Mouse (Mus musculus) mouse trophoblast stem cell (cell line): Measurements from ENCODE around the gene Usp37.
"Not testable (repeated sequence)": the region's sequence is repeated elsewhere in the genome, so short reads cannot be mapped to it uniquely, and the experiment has no call there.

Experiments
- in situ Hi-C, 2 experiments: fragments of 300-500 bp; cut with MseI, MboI; formaldehyde crosslinking; loops; 2 replicates in 1 of 2; 3 replicates in 1 of 2; pipeline ENCODE4 v1.15.1; 2025

Usp37 gene

DNA sequence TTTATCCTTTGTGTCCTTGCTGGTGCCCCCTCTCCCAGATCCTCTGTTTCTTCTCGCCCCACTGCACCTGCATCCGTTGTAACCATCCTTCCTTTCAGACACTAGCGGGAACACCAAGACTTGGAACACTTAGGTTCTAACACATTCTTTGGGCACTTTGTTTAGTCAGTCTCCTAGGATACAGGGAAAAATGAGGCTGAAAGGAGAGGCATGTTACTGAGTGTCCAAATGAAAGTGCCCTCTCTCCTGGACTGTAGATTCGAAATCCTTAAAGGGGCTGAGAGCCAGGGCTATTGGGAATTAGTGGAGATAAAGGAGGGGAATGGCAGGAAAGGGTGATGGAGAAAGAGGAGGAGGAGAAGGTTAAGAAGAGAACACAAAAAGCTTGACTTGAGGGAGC is at the start of gene Usp37:
TSS of gene Usp37 (minus strand) at position 101 of the 400 bp plus-strand sequence.
- in situ Hi-C loops: no loop called here

DNA sequence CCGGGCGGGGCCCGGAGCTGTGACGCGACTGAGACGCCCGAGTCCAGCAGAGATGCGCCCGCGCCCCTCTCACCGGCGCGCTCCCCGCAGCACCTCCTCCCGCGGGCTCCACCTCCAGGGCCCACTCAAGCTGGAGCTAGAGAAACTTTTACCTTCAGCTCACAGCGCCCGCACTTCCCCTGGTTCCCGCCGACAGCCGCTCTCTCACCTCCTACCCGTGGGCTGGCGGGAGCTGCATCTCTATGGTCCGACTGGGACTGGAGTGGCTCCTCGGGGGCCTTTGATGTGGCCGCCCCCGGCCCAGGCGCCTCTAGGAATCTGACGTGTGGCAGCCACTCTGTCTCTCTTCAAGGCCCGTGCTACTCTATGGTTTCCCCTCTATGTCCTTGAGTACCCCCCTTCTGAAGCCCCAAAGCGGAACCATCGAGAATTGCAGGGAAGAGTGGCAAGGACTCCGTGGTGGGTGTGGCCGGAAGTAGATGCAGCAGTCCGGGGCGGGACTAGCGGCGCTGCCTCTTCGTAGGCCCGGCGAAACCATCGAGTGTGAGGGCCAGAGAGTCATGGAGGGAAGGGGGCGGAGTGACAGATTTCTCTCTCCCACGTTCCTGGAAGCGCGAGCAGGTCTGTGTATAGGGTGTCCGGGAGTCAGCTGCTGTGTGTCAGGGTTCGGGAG is 43.8 kb upstream of the Usp37 start, which contains the start of the genes Zfp142 and Bcs1l:
TSS of gene Zfp142 (minus strand) at position 474 of the 673 bp plus-strand sequence.
TSS of gene Bcs1l (plus strand) at position 517 of the 673 bp plus-strand sequence.
- in situ Hi-C loops: no loop called here

DNA sequence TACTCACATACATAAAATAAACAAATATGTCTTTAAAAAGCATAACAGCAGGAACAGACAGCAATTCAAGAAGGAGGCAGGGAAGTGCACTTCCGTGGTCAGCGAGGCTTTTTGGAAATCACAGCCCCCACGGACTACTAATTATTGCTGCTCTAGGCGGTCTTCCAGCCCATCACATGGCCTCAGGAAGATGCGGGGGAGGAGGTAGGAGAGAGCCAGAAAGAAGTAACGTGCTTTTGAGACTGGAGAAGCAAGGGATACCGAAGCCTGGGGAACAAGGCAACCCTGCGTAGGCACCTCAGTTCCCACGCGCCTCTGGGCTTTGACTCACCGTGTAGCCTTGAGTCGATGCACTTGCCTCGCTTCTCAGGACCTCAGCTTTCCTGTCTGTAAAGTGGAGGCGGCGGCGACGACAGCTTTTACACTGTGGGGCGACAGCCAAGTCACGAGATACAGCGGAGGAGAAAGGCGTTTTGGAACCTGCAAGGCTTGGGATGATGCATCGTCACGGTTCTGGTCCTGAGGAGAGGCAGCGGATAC is 43.2 kb upstream of the Usp37 start:
- in situ Hi-C loops: no loop called here

DNA sequence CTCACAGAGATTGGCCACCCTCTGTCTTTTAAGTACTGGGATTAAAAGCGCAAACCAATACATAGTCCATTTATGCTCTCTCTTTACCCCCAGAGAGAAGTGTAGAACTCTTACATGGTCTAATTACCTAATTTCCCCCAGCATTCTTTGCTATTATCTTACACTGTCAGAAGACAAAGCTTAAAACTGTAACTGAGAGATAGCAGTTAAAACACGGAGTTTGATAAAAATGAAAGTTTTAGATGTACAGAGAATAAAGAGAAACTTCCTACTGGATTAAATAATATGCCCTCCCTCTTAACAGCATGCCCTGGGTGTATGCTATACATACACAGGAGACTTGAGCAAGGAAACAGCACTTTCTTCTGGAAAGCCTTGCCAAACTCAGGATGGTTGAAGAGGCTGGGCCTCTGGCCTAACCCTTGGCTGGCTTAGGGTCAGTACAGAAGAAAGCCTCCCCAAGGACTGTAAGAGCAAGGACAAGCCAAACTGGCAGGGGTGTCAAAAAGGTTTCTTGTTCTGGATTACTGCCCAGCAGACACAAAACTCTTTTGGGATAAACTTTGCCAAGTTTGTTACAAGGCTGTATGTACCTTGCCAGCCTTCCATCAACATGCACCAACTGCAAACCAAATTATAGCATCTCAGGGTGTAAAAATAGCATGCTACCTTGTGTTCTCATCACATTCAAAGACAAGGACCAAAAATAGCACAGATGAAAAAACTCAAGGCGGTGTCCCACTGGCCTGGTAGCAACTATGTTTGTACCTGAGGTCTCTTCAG is 40.7 kb upstream of the Usp37 start:
- in situ Hi-C loops: no loop called here

DNA sequence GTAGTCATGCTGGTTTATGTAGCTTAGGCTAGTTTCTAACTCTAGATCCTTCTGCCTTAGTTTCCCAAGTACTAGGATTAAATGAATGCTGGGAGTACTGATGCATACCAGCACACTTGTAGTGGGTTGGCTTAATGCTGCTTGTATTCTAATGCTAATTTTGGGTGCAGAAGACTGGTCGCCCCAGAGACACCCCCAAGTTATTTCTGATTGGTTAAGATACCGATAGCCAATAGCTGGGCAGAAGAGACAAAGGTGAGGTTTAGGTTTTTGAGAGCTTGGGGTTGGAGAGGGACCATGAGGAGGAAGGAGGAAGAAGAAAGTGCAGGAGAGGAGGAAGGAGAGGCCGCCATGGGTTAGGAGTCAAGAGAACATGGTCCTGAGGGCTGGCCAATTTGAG is 38.5 kb upstream of the Usp37 start:
- in situ Hi-C loops: no loop called here

DNA sequence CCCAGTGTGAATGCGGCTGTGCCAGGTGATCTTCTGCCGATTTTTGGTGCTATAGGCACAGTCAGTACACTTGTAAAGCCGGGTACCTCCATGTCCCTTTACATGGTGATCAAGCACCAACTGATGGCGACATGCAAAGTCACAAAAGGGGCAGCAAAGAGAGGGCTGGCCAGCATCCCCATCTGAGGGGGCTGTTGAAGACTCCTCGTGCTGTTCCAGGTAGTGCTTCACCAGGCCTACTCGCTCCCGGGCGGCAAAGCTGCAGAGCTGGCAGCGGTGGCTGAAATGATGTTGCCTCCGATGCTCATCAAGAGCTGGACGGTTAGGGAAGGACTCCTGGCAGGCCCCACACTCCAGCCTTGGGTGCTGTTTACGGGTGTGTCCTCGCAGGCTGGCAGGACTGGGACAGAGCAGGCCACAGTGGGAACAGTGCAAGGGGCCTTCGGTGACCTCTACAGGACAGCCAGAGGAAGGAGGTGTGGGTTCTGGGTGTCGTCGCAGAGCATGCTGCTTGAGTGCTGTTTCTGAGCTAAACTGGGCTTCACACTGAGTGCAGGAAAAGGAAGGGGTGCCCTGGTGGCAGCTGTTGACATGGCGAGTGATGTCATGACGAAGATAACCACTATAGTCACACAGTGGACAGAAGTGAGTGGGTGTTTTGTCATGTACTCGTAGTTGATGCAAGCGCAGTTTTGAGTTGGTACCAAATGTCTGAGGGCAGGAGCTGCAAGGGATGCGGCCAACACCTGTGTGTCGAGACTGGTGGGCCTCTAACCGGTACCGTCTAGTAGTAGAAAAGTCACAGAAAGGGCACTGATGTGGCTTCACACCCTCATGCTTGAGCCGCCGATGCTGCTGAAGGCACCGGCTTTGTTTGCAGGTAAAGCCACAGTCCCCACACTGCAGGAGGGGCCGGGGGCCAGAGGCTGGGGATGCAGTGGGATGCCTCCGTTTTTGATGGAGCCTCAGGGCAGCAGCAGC is 25.9 kb upstream of the Usp37 start:
- in situ Hi-C loops: no loop called here

DNA sequence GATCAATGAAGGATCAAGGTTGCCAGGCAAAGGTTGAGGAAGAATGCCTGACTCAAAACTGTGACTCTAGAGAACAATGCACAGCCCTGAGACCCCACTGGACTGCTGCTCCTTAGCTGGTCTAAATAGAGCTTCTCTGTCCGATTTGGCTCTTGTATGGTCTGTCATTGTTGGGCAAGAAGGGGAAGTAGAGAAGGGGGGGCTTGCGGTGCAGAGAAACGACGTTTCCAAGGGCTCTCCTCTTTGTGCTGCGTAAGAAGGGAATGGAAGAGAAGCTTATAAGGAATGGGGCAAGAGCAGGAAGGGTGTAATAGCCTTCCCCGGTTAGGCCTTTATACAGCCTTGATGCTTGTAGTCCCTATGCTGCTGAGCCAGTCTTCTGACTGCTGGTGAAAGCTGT is 21.8 kb upstream of the Usp37 start:
- in situ Hi-C loops: no loop called here

DNA sequence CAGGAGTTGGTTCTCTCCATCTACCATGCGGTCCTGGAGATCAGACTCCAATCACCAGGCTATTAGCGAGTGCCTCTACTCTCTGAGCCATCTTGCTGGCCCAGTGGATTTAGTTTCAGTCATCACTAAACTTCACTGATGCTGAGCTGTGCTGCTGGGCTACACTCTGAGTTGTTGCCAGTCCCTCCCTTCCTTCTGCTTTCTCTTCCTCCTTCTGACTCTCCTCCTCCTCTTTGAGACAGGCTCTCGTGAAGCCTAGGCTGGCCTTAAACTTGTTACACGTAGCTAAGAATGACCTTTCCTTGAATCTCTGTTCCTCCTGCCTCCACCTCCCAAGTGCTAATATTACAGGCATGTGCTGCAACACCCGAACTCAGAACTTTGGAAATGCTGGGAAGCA is 15.0 kb upstream of the Usp37 start:
- in situ Hi-C loops: no loop called here

DNA sequence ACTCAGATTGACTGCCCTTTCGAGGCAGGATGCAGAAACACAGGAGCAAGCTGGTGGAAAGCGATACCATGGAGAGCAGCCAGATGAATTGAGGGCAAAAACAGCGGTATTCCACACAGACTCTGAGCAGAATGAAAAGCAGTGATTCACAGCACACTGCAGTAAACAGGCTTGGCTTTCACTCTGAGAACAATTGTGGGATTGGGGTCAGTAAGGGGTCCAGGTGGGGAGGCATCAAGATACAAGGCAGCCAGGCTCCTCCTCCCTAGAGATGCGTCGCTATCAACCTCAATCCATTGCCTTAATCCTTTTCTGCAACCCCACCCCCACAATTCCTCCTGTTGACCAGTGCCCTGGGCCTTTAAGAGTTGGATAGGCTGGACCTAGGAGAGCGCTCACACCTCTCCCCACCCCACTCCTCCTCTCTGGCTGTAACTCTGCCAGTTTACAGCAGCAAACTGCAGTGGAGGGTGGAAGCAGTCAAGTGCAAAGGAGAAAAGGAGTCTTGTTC is 1.6 kb downstream of the Usp37 start, which contains the start of gene Plcd4:
TSS of gene Plcd4 (plus strand) at position 438 of the 511 bp plus-strand sequence.
- in situ Hi-C loops: no loop called here

DNA sequence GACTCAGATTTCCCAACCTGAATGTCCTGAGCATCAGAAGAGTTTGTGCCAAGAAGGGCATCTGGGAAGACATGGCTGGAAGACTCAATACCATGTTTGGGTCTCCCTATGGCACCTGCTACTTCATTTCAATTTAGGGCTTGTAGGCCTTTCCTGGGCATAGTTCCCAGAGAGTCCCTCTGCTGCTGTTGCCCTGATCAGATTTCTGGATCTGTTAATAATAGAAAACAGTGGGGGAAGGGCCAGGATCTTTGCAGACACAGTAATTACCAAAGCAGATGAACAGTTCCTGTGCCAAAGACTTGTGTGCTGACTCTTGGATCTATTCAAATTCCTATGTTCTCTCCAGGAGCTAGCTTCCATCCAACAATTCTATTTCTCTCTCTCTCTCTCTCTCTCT is 5.4 kb downstream of the Usp37 start:
- in situ Hi-C loops: no loop called here

DNA sequence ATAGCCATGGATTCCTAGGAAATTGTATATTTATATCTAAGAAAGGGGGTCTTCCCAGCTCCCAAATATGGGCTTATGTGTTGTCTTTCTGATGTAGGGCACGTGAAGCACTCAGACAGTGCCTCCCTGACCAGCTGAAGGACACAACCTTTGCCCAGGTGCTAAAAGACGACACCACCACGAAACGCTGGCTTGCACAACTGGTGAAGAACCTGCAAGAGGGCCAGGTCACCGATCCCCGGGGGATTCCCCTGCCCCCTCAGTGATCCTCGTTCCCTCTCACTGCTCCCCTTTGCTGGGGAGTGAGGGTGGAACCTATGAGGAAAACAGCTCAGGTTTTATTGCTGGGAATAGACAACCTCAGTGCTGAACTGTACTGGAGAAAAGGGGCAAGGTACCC is 15.5 kb downstream of the Usp37 start:
- in situ Hi-C loops: no loop called here

DNA sequence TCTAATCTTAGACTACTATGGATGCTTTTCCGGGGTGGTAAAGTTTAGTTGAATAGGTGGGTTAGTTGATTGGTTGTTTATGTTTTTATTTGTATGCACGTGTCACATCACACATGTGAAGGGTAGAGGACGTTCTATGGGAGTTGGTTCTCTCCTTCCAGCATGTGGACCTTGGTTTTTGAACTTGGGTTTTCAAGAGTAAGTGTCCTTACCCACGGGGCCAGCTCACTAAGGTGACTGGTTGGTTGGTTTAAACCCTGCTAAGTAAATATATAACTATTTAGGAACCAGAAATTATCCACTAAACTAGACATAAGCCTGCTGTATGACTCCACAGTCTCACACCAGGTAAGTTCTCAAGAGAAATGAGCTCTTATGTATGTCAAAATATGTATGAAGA is 19.3 kb downstream of the Usp37 start:
- in situ Hi-C loops: no loop called here

DNA sequence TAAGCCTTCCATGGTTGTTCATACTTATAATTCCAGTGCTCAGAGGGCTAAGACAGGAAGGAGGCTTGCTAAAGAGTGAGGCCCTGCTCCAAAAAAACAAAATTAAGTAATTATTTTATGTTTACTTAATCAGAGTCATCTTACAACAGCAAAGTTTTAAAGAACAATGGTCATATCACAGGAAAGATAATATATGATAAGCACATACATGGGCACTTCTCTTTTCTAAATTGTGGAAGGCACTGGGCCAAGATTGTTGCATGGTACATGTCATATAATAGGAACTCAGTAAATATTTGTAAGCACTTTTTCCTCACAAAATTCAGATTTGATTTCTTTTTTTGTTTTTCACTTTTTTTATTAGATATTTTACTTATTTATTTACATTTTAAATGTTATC is 24.2 kb downstream of the Usp37 start:
- in situ Hi-C loops: no loop called here

DNA sequence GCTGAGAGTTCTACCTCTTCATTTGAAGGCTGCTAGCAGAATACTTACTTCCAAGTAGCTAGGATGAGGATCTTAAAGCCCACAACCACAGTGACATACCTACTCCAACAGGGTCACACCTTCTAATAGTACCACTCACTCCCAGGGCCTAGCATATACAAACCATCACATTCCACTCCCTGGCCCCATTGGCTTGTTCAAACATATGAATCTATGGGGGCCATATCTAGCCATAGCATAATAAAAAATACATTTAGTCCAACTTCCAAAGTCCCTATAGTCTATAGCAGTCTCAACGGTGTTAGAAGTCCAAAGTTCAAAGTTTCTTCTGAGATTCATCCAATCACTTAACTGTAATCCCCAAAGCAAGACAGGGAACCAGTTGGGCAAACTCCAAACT is 31.1 kb downstream of the Usp37 start:
- in situ Hi-C loops: not testable (repeated sequence)

DNA sequence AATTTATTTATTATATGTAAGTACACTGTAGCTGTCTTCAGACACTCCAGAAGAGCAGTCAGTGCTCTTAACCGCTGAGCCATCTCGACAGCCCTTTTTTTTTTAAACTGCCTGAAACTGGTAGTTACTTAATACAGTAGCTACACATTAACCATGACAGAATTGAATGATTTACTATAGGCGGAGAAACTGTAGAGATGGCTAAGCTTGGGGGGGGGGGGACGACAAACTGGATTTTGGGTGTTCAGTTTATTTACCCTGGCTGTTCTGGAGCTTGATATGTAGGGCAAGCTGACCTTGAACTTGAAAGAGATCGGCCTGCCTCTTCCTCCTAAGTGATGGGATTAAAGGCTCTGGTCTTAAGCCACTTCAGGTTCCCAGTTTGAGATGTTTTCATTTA is 32.8 kb downstream of the Usp37 start:
- in situ Hi-C loops: no loop called here

DNA sequence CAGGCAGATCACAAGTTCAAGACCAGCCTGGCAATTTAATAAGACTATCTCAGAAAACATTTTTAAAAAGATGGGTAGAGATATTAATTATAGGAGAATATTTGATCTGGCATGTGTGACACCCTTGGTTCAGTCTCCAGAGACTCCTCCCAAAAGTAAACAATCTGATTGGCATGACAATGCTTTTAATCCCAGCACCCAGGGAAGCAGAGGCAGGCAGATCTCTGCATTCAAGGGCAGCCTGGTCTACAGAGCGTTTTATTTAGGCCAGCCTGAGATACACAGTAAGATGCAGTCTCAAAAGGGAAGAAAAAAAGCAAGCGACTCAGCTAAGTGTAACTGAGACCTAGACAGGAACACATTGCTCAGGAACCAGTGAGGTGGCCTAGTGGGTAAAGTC is 36.3 kb downstream of the Usp37 start:
- in situ Hi-C loops: no loop called here

DNA sequence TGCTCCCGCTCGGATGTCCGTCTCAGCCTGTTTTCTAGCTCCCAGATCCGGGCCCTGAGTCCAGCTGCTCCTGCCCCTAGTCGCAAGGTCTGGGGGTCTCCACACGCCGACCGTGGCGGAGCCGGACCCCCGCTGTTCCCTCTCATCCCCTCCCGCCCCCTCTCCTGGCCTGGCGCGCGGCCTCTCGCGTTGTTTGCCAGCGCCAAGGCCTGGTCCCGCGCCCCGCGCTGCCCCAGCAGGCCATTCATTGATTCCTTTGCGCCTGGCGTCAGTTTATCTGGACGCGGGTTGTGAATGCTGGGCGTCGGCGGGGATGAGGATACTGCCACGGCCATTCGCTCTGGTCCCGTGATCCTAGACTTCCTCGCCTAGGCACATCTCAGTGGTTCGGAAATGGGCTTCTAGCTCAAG is 37.6 kb downstream of the Usp37 start:
- in situ Hi-C loops: no loop called here

DNA sequence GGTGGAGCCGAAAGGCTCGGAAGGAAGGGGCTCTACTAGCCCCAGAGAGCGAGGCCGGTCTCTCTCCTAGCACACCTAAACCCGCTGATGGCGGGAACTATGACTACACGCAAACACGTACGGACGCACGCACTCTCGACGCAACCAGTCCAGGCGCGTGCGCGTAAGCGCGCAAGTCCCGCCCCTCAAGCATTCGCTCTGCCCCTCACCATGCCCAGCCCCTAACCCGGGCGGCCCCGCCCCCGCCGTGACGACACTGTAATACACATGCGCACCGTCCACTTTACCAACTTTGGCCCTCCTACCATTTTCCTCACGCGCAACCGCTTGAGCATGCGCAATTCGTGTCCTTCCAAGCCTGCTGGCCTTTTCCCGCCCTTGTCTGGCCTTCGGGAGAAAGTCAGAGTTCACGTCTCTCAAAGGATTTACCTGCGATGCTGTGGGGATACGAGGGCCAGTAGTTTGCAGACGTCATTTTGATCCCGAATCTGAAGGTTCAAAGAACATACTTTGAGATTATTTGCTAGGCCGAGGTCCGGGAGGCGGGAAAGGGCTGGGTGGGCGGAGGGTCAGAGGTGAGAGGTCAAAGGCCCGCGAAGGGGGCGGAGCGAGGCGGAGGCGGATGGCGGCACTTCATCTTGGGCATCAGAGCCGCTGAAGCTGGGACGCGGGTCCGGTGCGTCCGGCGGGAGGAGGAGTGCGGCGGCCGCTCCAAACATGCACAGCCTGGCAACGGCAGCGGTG is 38.2 kb downstream of the Usp37 start, which contains the start of gene Cnot9:
TSS of gene Cnot9 (plus strand) at position 338 of the 744 bp plus-strand sequence.
- in situ Hi-C loops: no loop called here

DNA sequence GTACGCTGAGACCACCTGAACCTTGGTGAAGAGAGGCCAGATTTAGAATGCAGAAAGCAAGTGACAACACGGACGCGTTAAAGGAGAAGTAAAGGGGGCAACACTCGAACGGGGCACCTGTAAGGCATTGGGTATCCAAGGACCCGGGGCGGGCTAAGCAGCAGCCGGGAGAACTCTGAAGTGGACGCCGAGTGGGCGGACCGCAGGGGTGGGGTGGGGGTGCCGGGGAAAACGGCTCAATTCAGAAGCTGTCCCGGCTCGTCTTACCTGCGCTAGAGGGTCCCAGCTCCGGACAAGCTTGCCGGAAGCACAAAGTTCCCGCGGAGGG is 38.7 kb downstream of the Usp37 start:
- in situ Hi-C loops: no loop called here

DNA sequence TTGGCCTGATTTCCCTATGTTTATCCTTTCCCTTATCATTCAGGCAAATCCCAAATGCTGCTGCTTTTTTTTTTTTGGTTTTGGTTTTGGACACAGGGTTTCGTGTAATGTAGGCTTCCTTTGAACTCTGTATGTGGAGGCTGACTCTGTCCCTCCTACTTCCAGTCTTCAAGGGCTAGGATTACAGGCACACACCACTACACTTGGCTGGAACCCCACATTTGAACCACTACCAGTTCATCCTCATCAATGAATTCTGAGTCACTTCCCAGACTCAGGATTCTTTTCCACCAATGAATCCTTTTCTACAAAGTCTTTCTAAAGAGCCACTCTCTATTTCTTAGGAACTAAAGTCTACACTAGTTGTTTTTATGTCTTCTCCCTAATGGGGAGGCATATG is 43.0 kb downstream of the Usp37 start:
- in situ Hi-C loops: no loop called here

DNA sequence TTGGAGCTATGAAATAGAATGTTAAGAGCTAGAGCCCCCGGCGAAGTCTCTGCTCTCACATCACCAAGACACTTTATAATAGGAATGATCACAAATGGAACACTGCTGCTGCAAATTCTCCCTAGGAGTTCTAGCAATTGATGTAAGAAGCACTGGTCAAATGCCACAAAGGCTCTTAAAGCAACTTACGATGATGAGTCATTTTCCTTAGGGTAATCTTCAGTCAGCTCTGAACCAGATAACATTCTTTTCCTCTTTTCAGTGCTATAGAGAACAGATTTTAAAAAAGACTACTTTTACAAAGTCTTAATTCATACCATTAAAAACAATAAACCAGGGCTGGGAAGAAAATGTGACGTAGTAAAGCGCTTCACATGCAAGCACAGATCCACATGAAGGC is 58.3 kb downstream of the Usp37 start:
- in situ Hi-C loops: no loop called here
